Mouse (Mus musculus) embryonic facial prominence, embryonic 11.5 days (tissue): ENCODE results near the gene Odc1. TPM values are rescaled to one million over a fixed set of nuclear protein-coding genes. Genes with fewer than 3 reads are reported as not detected.

Source experiments
- ATAC-seq: fragments of 200-750 bp; cut with Nextera tagmentation; replicated peaks from 2 replicates; pipeline ENCODE4 v1.8.0; 2017; ENCODE audit warnings: low read depth; ENCODE audit not compliant: insufficient number of reproducible peaks, low FRiP score, low TSS enrichment
- DNase-seq: peaks from one replicate; pipeline ENCODE4 v3.0.0-alpha.2; 2015; ENCODE audit warnings: low spot score
- H3K27ac ChIP-seq: fragments of 300-500 bp; sonication (generic); replicated peaks from 2 replicates; pipeline ENCODE4 v1.5.1; 2014; ENCODE audit warnings: mild to moderate bottlenecking, low read depth, low read length, control low read depth
- H3K27me3 ChIP-seq: fragments of 300-500 bp; sonication (generic); 2 replicates; pipeline ENCODE4 v1.6.1; 2014; ENCODE audit warnings: mild to moderate bottlenecking, low read length, moderate library complexity, mixed read lengths; ENCODE audit not compliant: control insufficient read depth, insufficient read depth
- H3K36me3 ChIP-seq: fragments of 300-500 bp; sonication (generic); replicated peaks from 2 replicates; pipeline ENCODE4 v1.6.1; 2014; ENCODE audit warnings: low read depth, mild to moderate bottlenecking, low read length, moderate library complexity, mixed read lengths; ENCODE audit not compliant: control insufficient read depth, insufficient read depth
- H3K4me1 ChIP-seq: fragments of 300-500 bp; sonication (generic); 2 replicates; pipeline ENCODE4 v1.6.1; 2014; ENCODE audit warnings: low read length, mixed read lengths; ENCODE audit not compliant: control insufficient read depth, insufficient read depth
- H3K4me2 ChIP-seq: fragments of 300-500 bp; sonication (generic); 2 replicates; pipeline ENCODE4 v1.6.1; 2014; ENCODE audit warnings: low read depth, mild to moderate bottlenecking, control low read depth, low read length, moderate library complexity
- H3K4me3 ChIP-seq: fragments of 300-500 bp; sonication (generic); 2 replicates; pipeline ENCODE4 v1.5.1; 2014; ENCODE audit warnings: low read depth, low read length, control low read depth
- H3K9ac ChIP-seq: fragments of 300-500 bp; sonication (generic); replicated peaks from 2 replicates; pipeline ENCODE4 v1.6.1; 2014; ENCODE audit warnings: mild to moderate bottlenecking, control low read depth, low read length
- H3K9me3 ChIP-seq: fragments of 300-500 bp; sonication (generic); replicated peaks from 2 replicates; pipeline ENCODE4 v1.6.1; 2016; ENCODE audit warnings: mild to moderate bottlenecking, low read length, inconsistent platforms, mixed read lengths; ENCODE audit not compliant: control insufficient read depth
- WGBS: fragments of 180-500 bp; shearing (Covaris S2); extraction: QIAGEN DNeasy Blood & Tissue Kit; methylation state at CpG from one replicate; pipeline ENCODE4 v1.1.7; 2014; 5-methylcytosine and 5-hydroxymethylcytosine counted together
- polyA plus RNA-seq: library from polyadenylated mRNA; unstranded; fragments of >200 nt; fragmentation: Nextera tagmentation; extraction: Ambion mirVana; gene quantifications from 2 replicates; pipeline ENCODE4 v1.2.1, GENCODE M21; 2014

Gene Odc1
- polyA plus RNA-seq, 1 experiment from 2014 or later, result 312 TPM

- H3K4me1 ChIP-seq, result peaks cover 2% of the 10 kb centered on the region; the same call in 1 of the 2 replicates
- no peak for ATAC-seq
- no peak overlapping the region for H3K4me3 ChIP-seq
- no peak for DNase-seq
- H3K9ac ChIP-seq, result no peak overlapping the region
- no peaks in the 10 kb centered on the region for H3K36me3 ChIP-seq
- no peak overlapping the region for H3K27ac ChIP-seq
- WGBS, result 63% methylated on average over 6 of the region's 6 CpGs
- H3K27me3 ChIP-seq, result no peaks in the 10 kb centered on the region
- H3K9me3 ChIP-seq, result no peaks in the 10 kb centered on the region
- H3K4me2 ChIP-seq, result no peak overlapping the region
These were observed 36.4 kb downstream of the Odc1 start for GRCm38 (mm10) chr12:17581001-17581400.

GRCm38 (mm10) chr12:17582406-17582805 lies 37.8 kb downstream of the Odc1 start:
- 93% methylated on average over 4 of the region's 4 CpGs for WGBS
- no peaks in the 10 kb centered on the region for H3K27me3 ChIP-seq
- no peaks in the 10 kb centered on the region for H3K9me3 ChIP-seq
- no peak for DNase-seq
- ATAC-seq, result no peak
- no peak overlapping the region for H3K4me3 ChIP-seq
- H3K4me1 ChIP-seq, result no peaks in the 10 kb centered on the region
- H3K9ac ChIP-seq, result no peak overlapping the region
- no peak overlapping the region for H3K4me2 ChIP-seq
- H3K27ac ChIP-seq, result no peak overlapping the region
- H3K36me3 ChIP-seq, result no peaks in the 10 kb centered on the region

DNA sequence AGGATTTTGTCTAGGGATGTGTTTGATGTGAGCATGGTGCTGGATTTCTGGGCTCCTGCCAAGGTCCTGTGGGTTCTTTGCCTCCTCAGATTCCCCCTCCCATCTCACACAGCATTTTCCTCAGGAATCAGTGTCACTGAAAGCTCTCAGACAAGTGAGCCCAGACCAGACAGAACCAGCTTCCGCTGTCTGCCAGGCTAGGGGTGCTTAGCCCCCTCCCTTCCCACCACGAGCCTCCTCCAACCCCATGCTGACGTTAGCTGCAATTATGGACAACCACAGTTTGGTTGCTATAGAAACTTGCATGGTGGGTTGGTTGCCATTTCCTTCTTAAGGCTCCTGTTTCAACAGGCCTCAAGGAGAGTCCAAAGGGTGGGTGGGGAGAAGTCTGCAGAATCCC lies 39.3 kb downstream of the Odc1 start:
- peak; percentile 74 for ATAC-seq
- Histone ChIP-seq H3K27ac (no peak overlapping the region), H3K4me2 (no peak overlapping the region), H3K4me3 (no peak overlapping the region), H3K9me3 (no peaks in the 10 kb centered on the region), H3K36me3 (no peaks in the 10 kb centered on the region), H3K4me1 (no peaks in the 10 kb centered on the region), H3K27me3 (no peaks in the 10 kb centered on the region), H3K9ac (no peak overlapping the region)
- WGBS, result 26% methylated on average over 3 of the region's 3 CpGs
- peak; percentile 55 for DNase-seq

DNA sequence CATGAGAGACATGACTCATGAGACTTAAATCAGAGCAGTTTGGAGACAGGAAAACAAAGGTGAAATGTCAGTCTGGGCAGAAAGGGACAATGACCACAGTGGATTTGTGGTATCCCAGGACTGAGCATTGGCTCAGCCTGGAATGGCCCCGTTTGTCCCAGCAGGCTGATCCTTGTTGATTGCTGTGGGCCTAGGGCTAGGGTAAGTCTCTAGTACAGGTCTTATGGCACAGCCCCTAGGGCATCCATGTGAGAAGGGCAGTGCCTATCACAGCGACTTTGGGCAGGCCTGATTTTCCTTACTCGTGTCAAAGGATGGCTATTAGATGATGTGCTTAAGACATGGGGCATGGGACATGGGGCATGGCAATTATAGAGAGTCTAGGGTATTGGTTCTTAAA lies 41.4 kb downstream of the Odc1 start:
- H3K4me3 ChIP-seq, result no peak overlapping the region
- H3K36me3 ChIP-seq, result no peaks in the 10 kb centered on the region
- ATAC-seq, result no peak
- H3K9ac ChIP-seq, result no peak overlapping the region
- no peak overlapping the region for H3K27ac ChIP-seq
- no peaks in the 10 kb centered on the region for H3K4me1 ChIP-seq
- 80% methylated on average over 3 of the region's 3 CpGs for WGBS
- DNase-seq, result no peak
- no peaks in the 10 kb centered on the region for H3K27me3 ChIP-seq
- H3K4me2 ChIP-seq, result no peak overlapping the region
- no peaks in the 10 kb centered on the region for H3K9me3 ChIP-seq

DNA sequence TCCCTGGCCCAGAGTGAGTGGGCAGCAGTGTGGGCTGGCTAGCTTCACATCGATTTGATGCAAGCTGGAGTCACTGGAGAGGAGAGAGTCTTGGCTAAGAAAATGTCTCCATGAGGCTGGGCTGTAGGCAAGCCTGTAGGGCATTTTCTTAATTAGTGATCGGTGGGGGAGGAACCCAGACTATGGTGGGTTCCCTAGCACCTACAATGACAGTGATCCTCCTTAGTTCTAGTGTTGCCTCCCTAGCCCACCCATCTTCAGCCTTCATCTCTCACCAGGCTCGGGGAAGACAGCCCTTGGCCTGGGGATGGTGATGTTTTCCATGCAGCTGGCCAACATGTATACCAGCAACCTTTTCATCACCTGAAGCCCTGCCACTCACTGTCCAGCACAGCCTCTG lies 43.8 kb downstream of the Odc1 start:
- no peak overlapping the region for H3K4me3 ChIP-seq
- no peak overlapping the region for H3K27ac ChIP-seq
- no peaks in the 10 kb centered on the region for H3K4me1 ChIP-seq
- ATAC-seq (no peak), DNase-seq (no peak)
- no peaks in the 10 kb centered on the region for H3K9me3 ChIP-seq
- no peaks in the 10 kb centered on the region for H3K27me3 ChIP-seq
- H3K9ac ChIP-seq, result no peak overlapping the region
- no peaks in the 10 kb centered on the region for H3K36me3 ChIP-seq
- 90% methylated on average over 3 of the region's 3 CpGs for WGBS
- H3K4me2 ChIP-seq, result no peak overlapping the region

DNA sequence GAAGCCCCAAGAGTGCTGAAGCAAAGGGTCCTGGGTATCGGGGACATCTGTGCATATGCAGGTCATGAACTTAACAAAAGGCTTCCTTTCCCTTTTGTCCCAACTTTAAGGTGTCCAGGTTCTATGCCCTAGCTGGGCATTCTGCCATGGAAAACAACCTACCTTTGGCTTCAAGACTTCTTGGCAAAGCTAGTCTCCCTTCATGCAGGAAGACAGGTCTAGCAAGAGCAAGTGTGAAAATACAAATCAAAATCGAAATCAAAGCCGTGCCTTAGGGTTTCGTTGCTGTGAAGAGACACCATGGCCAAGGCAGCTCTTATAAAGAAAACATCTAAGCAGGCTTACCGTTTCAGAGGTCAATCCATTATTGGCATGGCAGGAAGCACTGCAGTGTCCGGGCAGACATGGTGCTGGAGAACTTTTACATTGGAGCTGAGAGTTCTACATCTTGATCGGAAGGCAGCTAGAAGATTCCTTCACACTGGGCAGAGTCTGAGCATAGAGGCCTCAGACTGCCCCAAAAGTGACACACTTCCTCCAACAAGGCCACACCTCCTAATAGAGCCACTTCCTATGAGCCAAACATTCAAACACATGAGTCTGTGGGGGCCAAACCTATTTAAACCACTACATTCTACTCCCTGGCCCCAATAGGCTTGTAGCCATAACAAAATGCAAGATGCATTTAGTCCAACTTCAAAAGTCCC lies 44.5 kb downstream of the Odc1 start:
- DNase-seq, result no peak
- no peak for ATAC-seq
- H3K9me3 ChIP-seq, result no peaks in the 10 kb centered on the region
- no peak overlapping the region for H3K4me3 ChIP-seq
- H3K27ac ChIP-seq, result no peak overlapping the region
- no peak overlapping the region for H3K4me2 ChIP-seq
- no peak overlapping the region for H3K9ac ChIP-seq
- H3K27me3 ChIP-seq, result no peaks in the 10 kb centered on the region
- H3K36me3 ChIP-seq, result no peaks in the 10 kb centered on the region
- WGBS, result 89% methylated on average over 7 of the region's 7 CpGs
- no peaks in the 10 kb centered on the region for H3K4me1 ChIP-seq

DNA sequence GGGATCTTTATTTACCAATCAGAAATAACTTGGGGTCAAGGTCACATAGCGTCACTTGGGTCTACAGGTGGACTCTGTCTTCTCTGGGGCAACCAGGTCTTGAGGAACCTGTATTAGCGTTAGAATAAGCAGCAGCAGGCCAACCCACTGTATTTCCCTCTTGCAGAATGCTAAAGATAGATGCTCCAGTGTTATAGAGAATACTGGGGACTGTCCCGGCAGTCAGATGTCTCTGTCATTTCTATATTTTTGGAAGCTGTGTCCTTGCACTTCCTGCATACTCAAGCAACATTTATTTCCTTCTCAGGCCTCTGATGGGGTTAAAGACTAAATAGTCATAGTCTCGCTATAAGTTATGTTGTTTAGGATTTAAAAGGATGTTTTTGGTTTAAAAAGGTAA lies 46.7 kb downstream of the Odc1 start:
- no peak overlapping the region for H3K4me3 ChIP-seq
- WGBS, result 84% methylated on average over 4 of the region's 4 CpGs
- no peaks in the 10 kb centered on the region for H3K4me1 ChIP-seq
- no peaks in the 10 kb centered on the region for H3K9me3 ChIP-seq
- H3K36me3 ChIP-seq, result no peaks in the 10 kb centered on the region
- DNase-seq, result no peak
- no peak overlapping the region for H3K4me2 ChIP-seq
- no peak for ATAC-seq
- H3K9ac ChIP-seq, result no peak overlapping the region
- no peaks in the 10 kb centered on the region for H3K27me3 ChIP-seq
- H3K27ac ChIP-seq, result no peak overlapping the region

DNA sequence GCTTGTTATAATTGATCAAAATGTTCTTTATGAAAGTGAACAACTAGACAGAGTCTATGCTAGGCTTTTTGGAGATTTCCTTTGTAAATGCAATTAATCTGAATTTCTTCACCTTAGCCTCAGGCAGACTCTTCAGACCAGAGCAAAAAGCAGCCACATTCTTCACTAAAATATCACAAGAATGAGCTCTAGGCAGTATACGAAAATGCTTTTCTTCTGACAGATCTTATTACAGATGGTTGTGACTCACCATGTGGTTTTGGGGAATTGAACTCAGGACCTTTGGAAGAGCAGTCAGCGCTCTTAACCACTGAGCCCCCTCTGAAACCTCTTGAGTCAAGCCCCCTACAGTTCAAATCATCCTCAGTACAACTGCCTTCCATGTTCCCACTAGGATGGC lies 49.4 kb downstream of the Odc1 start:
- Histone ChIP-seq H3K27ac (no peak overlapping the region), H3K27me3 (no peaks in the 10 kb centered on the region), H3K4me1 (no peaks in the 10 kb centered on the region), H3K9me3 (no peaks in the 10 kb centered on the region), H3K4me2 (no peak overlapping the region), H3K9ac (no peak overlapping the region), H3K36me3 (no peaks in the 10 kb centered on the region), H3K4me3 (no peak overlapping the region)
- DNase-seq (no peak), ATAC-seq (no peak)
- WGBS, result 63% methylated on average over 2 of the region's 2 CpGs
